Mouse (Mus musculus): ENCODE measurements at regions not wholly inside any gene's neighbourhood (a gene's known extent, or its start where the extent isn't known, plus 50 kb on each side); places are given as distances from the start of the nearest gene placed in this dataset.

DNA sequence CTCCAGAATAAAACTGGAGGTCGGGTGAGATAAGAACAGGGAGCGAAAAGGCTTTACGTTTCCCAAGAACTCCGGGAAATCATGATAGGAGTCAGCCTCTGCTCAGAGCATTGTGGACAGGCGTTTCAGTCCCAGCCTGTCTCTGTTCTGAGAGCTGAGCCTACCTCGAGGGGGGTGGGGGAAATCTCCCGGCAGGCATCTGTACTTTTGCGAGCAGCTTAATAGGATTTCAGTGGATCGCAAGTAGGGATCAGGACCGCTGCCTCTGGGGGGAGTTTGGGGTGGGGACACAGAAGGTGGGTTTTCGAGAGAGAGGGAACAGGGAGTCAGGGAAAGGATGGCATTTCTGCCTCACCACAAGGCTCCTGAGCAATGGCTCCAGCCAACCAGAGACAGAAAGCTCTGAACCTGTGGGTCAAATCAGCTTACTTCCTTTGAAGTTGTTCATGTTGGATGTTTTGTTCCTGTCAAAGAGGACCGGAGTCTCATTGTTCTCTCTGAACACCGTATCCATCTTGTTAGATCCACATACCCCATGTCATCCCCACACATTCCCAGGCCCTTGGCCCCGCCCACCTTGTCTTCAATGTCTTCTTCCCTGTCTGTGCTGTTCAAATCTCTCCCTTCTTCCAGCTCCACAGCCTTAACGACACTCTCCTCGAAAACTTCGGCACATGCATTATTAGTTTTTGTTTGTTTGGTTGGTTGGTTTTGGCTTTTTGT is 109.5 kb downstream of the Trim29 start:
- TF ChIP-seq CTCF (IDR thresholded peaks at IDR 0.05; ENCODE audit: low read depth, low read length) (no peak), POLR2A (IDR thresholded peaks at IDR 0.05; ENCODE audit: extremely low read depth, insufficient read depth, low read length) (no peak)
